Mouse (Mus musculus) limb, embryonic 13.5 days (tissue): ENCODE data around the gene Dusp12. TPM values are rescaled to one million over a fixed set of nuclear protein-coding genes. Genes with fewer than 3 reads are reported as not detected.

Experiments used
- polyA plus RNA-seq: library from polyadenylated mRNA; unstranded; fragments of >200 nt; fragmentation: Nextera tagmentation; extraction: Ambion mirVana; gene quantifications from 2 replicates; pipeline ENCODE4 v1.2.1, GENCODE M21; 2015

Dusp12 gene
- polyA plus RNA-seq, 1 experiment from 2014 or later: 50.5 TPM

Other genes with a start within 250 kb of the Dusp12 start
- 43.3 and 49.2 TPM in 2 replicates for gene Olfml2b, start 241.0 kb downstream of the Dusp12 start, polyA plus RNA-seq
- 7.8 and 8.2 TPM in 2 replicates for gene Atf6, start 17.8 kb downstream of the Dusp12 start, polyA plus RNA-seq
- gene Gm26620, start 475 bp downstream of the Dusp12 start, polyA plus RNA-seq: 1.1 and 1.8 TPM in 2 replicates
- 0.11 TPM in 1 of 2 replicates, not detected in the other for gene Fcrlb, start 27.4 kb upstream of the Dusp12 start, polyA plus RNA-seq
- not detected in 2 replicates for gene Fcrla, start 42.0 kb upstream of the Dusp12 start, polyA plus RNA-seq
- gene Fcgr2b, start 91.0 kb upstream of the Dusp12 start, polyA plus RNA-seq: 0.84 and 1.3 TPM in 2 replicates
- gene Fcgr4, start 133.4 kb upstream of the Dusp12 start, polyA plus RNA-seq: 0.34 and 0.64 TPM in 2 replicates
- gene Fcgr3, start 179.4 kb upstream of the Dusp12 start, polyA plus RNA-seq: 8.7 and 9.2 TPM in 2 replicates
- 0.86 and 1.5 TPM in 2 replicates for gene Cfap126, start 228.4 kb upstream of the Dusp12 start, polyA plus RNA-seq